Mouse (Mus musculus) lung, embryonic 14.5 days (tissue): ENCODE measurements around the gene Zfp786. TPM values are rescaled to one million over a fixed set of nuclear protein-coding genes. Genes with fewer than 3 reads are reported as not detected.

ENCODE experiments used
- ATAC-seq: fragments of 200-750 bp; cut with Nextera tagmentation; 2 replicates; pipeline ENCODE4 v1.8.0; 2017; ENCODE audit warnings: mild to moderate bottlenecking, moderate TSS enrichment, moderate library complexity; ENCODE audit not compliant: insufficient read depth
- DNase-seq: peaks from one replicate; pipeline ENCODE4 v3.0.0-alpha.2; 2015
- H3K27ac ChIP-seq: fragments of 300-500 bp; sonication (generic); 2 replicates; pipeline ENCODE4 v1.5.1; 2014; ENCODE audit warnings: low read depth, mild to moderate bottlenecking, moderate library complexity
- H3K27me3 ChIP-seq: fragments of 300-500 bp; sonication (generic); 2 replicates; pipeline ENCODE4 v1.6.1; 2014; ENCODE audit warnings: low read length, control low read depth; ENCODE audit not compliant: insufficient read depth
- H3K36me3 ChIP-seq: fragments of 300-500 bp; sonication (generic); 2 replicates; pipeline ENCODE4 v1.6.1; 2014; ENCODE audit warnings: control low read depth; ENCODE audit not compliant: insufficient read depth
- H3K4me1 ChIP-seq: fragments of 300-500 bp; sonication (generic); 2 replicates; pipeline ENCODE4 v1.6.1; 2014; ENCODE audit warnings: antibody characterized with exemption, control low read depth; ENCODE audit not compliant: insufficient read depth
- H3K4me2 ChIP-seq: fragments of 300-500 bp; sonication (generic); 2 replicates; pipeline ENCODE4 v1.6.1; 2014; ENCODE audit warnings: mild to moderate bottlenecking
- H3K4me3 ChIP-seq: fragments of 300-500 bp; sonication (generic); 2 replicates; pipeline ENCODE4 v1.5.1; 2014; ENCODE audit warnings: low read depth, low read length
- H3K9ac ChIP-seq: fragments of 300-500 bp; sonication (generic); 2 replicates; pipeline ENCODE4 v1.6.1; 2014
- H3K9me3 ChIP-seq: fragments of 300-500 bp; sonication (generic); 2 replicates; pipeline ENCODE4 v1.6.1; 2016; ENCODE audit warnings: low read depth, low read length, control low read depth
- CTCF ChIP-seq: IDR thresholded peaks from 2 replicates; pipeline ENCODE4 v1.5.1; 2016; ENCODE audit warnings: antibody characterized with exemption, low read depth
- WGBS: fragments of 180-500 bp; shearing (Covaris S2); extraction: QIAGEN DNeasy Blood & Tissue Kit; methylation state at CpG from one replicate; pipeline ENCODE4 v1.1.7; 2014; 5-methylcytosine and 5-hydroxymethylcytosine counted together
- polyA plus RNA-seq: library from polyadenylated mRNA; unstranded; fragments of >200 nt; fragmentation: Nextera tagmentation; extraction: Ambion mirVana; gene quantifications from 2 replicates; pipeline ENCODE4 v1.2.1, GENCODE M21; 2014

The Zfp786 gene
- 4.3 and 5.4 TPM in 2 replicates for polyA plus RNA-seq

- ATAC-seq = peak; percentile 93
- no peaks in the 10 kb centered on the region for H3K36me3 ChIP-seq
- H3K4me3 ChIP-seq = peak within 1 kb of the TSS; percentile 85
- TF ChIP-seq CTCF = peak; percentile 95
- no peaks in the 10 kb centered on the region for H3K27me3 ChIP-seq
- 2% methylated on average over 64 of the region's 64 CpGs for WGBS
- H3K27ac ChIP-seq = peak within 1 kb of the TSS; percentile 75
- H3K4me2 ChIP-seq = peak within 1 kb of the TSS; percentile 70
- DNase-seq = peak; percentile 94
- peak within 1 kb of the TSS; percentile 84 for H3K9ac ChIP-seq
- no peaks in the 10 kb centered on the region for H3K4me1 ChIP-seq
- H3K9me3 ChIP-seq = no peaks in the 10 kb centered on the region
Observed at GRCm38 (mm10) chr6:47830104-47831078, at the start of gene Zfp786. Gene Zfp786 (minus strand): TSS chr6:47830867.

GRCm38 (mm10) chr6:47880166-47880565, 49.5 kb upstream of the Zfp786 start:
- Histone ChIP-seq H3K27ac (no peak overlapping the region), H3K27me3 (no peaks in the 10 kb centered on the region), H3K4me2 (no peak overlapping the region), H3K4me3 (no peak overlapping the region), H3K4me1 (peaks cover 8% of the 10 kb centered on the region; the same call in 1 of the 2 replicates), H3K36me3 (peaks cover 56% of the 10 kb centered on the region), H3K9ac (no peak overlapping the region), H3K9me3 (no peaks in the 10 kb centered on the region)
- ATAC-seq (no peak), DNase-seq (no peak)
- 85% methylated on average over 10 of the region's 10 CpGs for WGBS
- TF ChIP-seq CTCF = no peak

GRCm38 (mm10) chr6:47879049-47879716, 48.5 kb upstream of the Zfp786 start:
- Histone ChIP-seq H3K27me3 (no peaks in the 10 kb centered on the region), H3K9ac (peak overlapping the region; percentile 88), H3K4me2 (peak overlapping the region; percentile 95), H3K4me1 (peaks cover 8% of the 10 kb centered on the region; the same call in 1 of the 2 replicates), H3K36me3 (peaks cover 47% of the 10 kb centered on the region), H3K27ac (no peak overlapping the region), H3K9me3 (no peaks in the 10 kb centered on the region), H3K4me3 (peak overlapping the region; percentile 87)
- 62% methylated on average over 4 of the region's 4 CpGs for WGBS
- ATAC-seq (no peak), DNase-seq (no peak)
- TF ChIP-seq CTCF = no peak

- Histone ChIP-seq H3K27ac (peak overlapping the region; percentile 97; the same call in 1 of the 2 replicates), H3K4me2 (peak overlapping the region; percentile 95), H3K9ac (peak overlapping the region; percentile 88), H3K9me3 (no peaks in the 10 kb centered on the region), H3K27me3 (no peaks in the 10 kb centered on the region), H3K4me1 (peaks cover 8% of the 10 kb centered on the region; the same call in 1 of the 2 replicates), H3K36me3 (peaks cover 42% of the 10 kb centered on the region), H3K4me3 (peak overlapping the region; percentile 87)
- DNase-seq (peak; percentile 2), ATAC-seq (no peak)
- no peak for TF ChIP-seq CTCF
- 32% methylated on average over 3 of the region's 3 CpGs for WGBS
Observed at GRCm38 (mm10) chr6:47878593-47878992, 47.9 kb upstream of the Zfp786 start.

GRCm38 (mm10) chr6:47878133-47878514, 47.5 kb upstream of the Zfp786 start:
- DNase-seq = no peak
- H3K4me1 ChIP-seq = peaks cover 8% of the 10 kb centered on the region; the same call in 1 of the 2 replicates

GRCm38 (mm10) chr6:47877461-47878132, 46.9 kb upstream of the Zfp786 start:
- ATAC-seq (peak; percentile 98), DNase-seq (peak; percentile 94)
- TF ChIP-seq CTCF = peak; percentile 67
- peak overlapping the region; percentile 87 for H3K4me3 ChIP-seq
- peak overlapping the region; percentile 88 for H3K9ac ChIP-seq
- H3K4me1 ChIP-seq = peaks cover 8% of the 10 kb centered on the region; the same call in 1 of the 2 replicates
- peak overlapping the region; percentile 95 for H3K4me2 ChIP-seq
- no peaks in the 10 kb centered on the region for H3K9me3 ChIP-seq
- H3K27ac ChIP-seq = peak overlapping the region; percentile 97
- no peaks in the 10 kb centered on the region for H3K27me3 ChIP-seq
- peaks cover 32% of the 10 kb centered on the region for H3K36me3 ChIP-seq
- WGBS = under 1% methylated on average over 68 of the region's 71 CpGs

More at GRCm38 (mm10) chr6:47878133-47878514, 47.5 kb upstream of the Zfp786 start:
- ATAC-seq = no peak
- Histone ChIP-seq H3K27me3 (no peaks in the 10 kb centered on the region), H3K36me3 (peaks cover 37% of the 10 kb centered on the region), H3K27ac (peak overlapping the region; percentile 97), H3K4me2 (peak overlapping the region; percentile 95), H3K9ac (peak overlapping the region; percentile 88), H3K9me3 (no peaks in the 10 kb centered on the region), H3K4me3 (peak overlapping the region; percentile 87)
- TF ChIP-seq CTCF = no peak
- under 1% methylated on average over 11 of the region's 11 CpGs for WGBS
